Mouse (Mus musculus) olfactory bulb, adult 2 months (tissue): Measurements from ENCODE around the gene Olfr975. TPM values are rescaled to one million over a fixed set of nuclear protein-coding genes. Genes with fewer than 3 reads are reported as not detected.
"Not testable (repeated sequence)": the region's sequence is repeated elsewhere in the genome, so short reads cannot be mapped to it uniquely, and the experiment has no call there.

Experiments
- H3K27ac ChIP-seq: fragments of 200-500 bp; 2 replicates; pipeline ENCODE4 v1.5.1; 2012; ENCODE audit warnings: low read depth, low read length; ENCODE audit not compliant: insufficient read depth
- H3K4me1 ChIP-seq: fragments of 200-500 bp; 2 replicates; pipeline ENCODE4 v1.6.1; 2012; ENCODE audit warnings: low read length; ENCODE audit not compliant: control insufficient read depth, insufficient read depth
- H3K4me3 ChIP-seq: fragments of 200-500 bp; 2 replicates; pipeline ENCODE4 v1.5.1; 2012; ENCODE audit warnings: mild to moderate bottlenecking, low read depth, low read length, moderate library complexity; ENCODE audit not compliant: insufficient read depth
- CTCF ChIP-seq: fragments of 200-500 bp; IDR thresholded peaks from 2 replicates; pipeline ENCODE4 v1.5.1; 2012; ENCODE audit warnings: low read depth, mild to moderate bottlenecking, low read length, moderate library complexity; ENCODE audit not compliant: insufficient read depth
- POLR2A ChIP-seq: fragments of 200-500 bp; IDR thresholded peaks from 2 replicates; pipeline ENCODE4 v1.6.1; 2012; ENCODE audit warnings: mild to moderate bottlenecking, low read depth, low read length, moderate library complexity; ENCODE audit not compliant: insufficient read depth
- WGBS: fragments of 180-500 bp; shearing (Covaris S2); methylation state at CpG from one replicate; pipeline ENCODE4 v1.1.7; 2018; 5-methylcytosine and 5-hydroxymethylcytosine counted together
- polyA plus RNA-seq: library from polyadenylated mRNA; stranded (reverse); fragments of >200 nt; gene quantifications from 2 replicates; pipeline ENCODE4 v1.2.4, GENCODE M21; 2012; ENCODE audit warnings: low replicate concordance; ENCODE audit not compliant: missing spikeins, insufficient read depth, insufficient read length

The Olfr975 gene
- not detected in 2 replicates for polyA plus RNA-seq

GRCm38 (mm10) chr9:39951946-39952345 lies at the start of gene Olfr975:
Gene Olfr975, minus strand, starts transcription at chr9:39952046.
- H3K27ac ChIP-seq = no peak within 1 kb of the TSS
- no peaks in the 10 kb centered on the region for H3K4me1 ChIP-seq
- no peak for TF ChIP-seq POLR2A
- H3K4me3 ChIP-seq = no peak within 1 kb of the TSS
- WGBS = 69% methylated on average over 1 of the region's 1 CpGs

GRCm38 (mm10) chr9:39991813-39992212 lies 40.0 kb upstream of the Olfr975 start, which contains the start of gene Olfr978:
Gene Olfr978, plus strand, starts transcription at chr9:39992113.
- no peaks in the 10 kb centered on the region for H3K4me1 ChIP-seq
- 92% methylated on average over 2 of the region's 2 CpGs for WGBS
- H3K27ac ChIP-seq = no peak within 1 kb of the TSS
- TF ChIP-seq POLR2A = no peak
- no peak for TF ChIP-seq CTCF
- no peak within 1 kb of the TSS for H3K4me3 ChIP-seq

- H3K4me1 ChIP-seq, H3K4me3 ChIP-seq, H3K27ac ChIP-seq: not testable (repeated sequence)
- WGBS = 97% methylated on average over 1 of the region's 1 CpGs
These were observed 24.8 kb upstream of the Olfr975 start for GRCm38 (mm10) chr9:39976581-39977145.

GRCm38 (mm10) chr9:39961033-39961432 lies 9.2 kb upstream of the Olfr975 start, which contains the start of gene Olfr976:
Gene Olfr976, minus strand, starts transcription at chr9:39961133.
- WGBS = 88% methylated on average over 8 of the region's 9 CpGs
- not testable (repeated sequence) for H3K27ac ChIP-seq, H3K4me1 ChIP-seq, H3K4me3 ChIP-seq

- Histone ChIP-seq H3K27ac (no peak within 1 kb of the TSS), H3K4me3 (no peak within 1 kb of the TSS), H3K4me1 (no peaks in the 10 kb centered on the region)
- TF ChIP-seq CTCF (no peak), POLR2A (no peak)
- 92% methylated on average over 1 of the region's 1 CpGs for WGBS
These were observed 14.6 kb downstream of the Olfr975 start, which contains the start of gene Olfr974 for GRCm38 (mm10) chr9:39937201-39937600. Gene Olfr974, plus strand, starts transcription at chr9:39937501.

GRCm38 (mm10) chr9:39928837-39929236 lies 23.0 kb downstream of the Olfr975 start:
- H3K4me1 ChIP-seq, H3K4me3 ChIP-seq, H3K27ac ChIP-seq: not testable (repeated sequence)
- WGBS = 37% methylated on average over 1 of the region's 1 CpGs

GRCm38 (mm10) chr9:39927975-39928836 lies 23.6 kb downstream of the Olfr975 start:
- not testable (repeated sequence) for H3K4me1 ChIP-seq, H3K27ac ChIP-seq, H3K4me3 ChIP-seq
- WGBS = no CpG with 5 or more reads among the region's 4 CpGs

- Histone ChIP-seq H3K27ac (no peak overlapping the region), H3K4me3 (no peak overlapping the region), H3K4me1 (no peaks in the 10 kb centered on the region)
- no peak for TF ChIP-seq CTCF
- no peak for TF ChIP-seq POLR2A
- 88% methylated on average over 3 of the region's 3 CpGs for WGBS
These were observed 41.9 kb downstream of the Olfr975 start for GRCm38 (mm10) chr9:39909939-39910338.

- TF ChIP-seq POLR2A = no peak
- no peak for TF ChIP-seq CTCF
- WGBS = 74% methylated on average over 2 of the region's 2 CpGs
- Histone ChIP-seq H3K4me3 (no peak within 1 kb of the TSS), H3K27ac (no peak within 1 kb of the TSS), H3K4me1 (no peaks in the 10 kb centered on the region)
These were observed 44.8 kb downstream of the Olfr975 start, which contains the start of gene Olfr229 for GRCm38 (mm10) chr9:39907036-39907435. Gene Olfr229, plus strand, starts transcription at chr9:39907336.

GRCm38 (mm10) chr9:39905106-39905505 lies 46.7 kb downstream of the Olfr975 start:
- no peak overlapping the region for H3K27ac ChIP-seq
- WGBS = 83% methylated on average over 6 of the region's 6 CpGs
- H3K4me3 ChIP-seq = no peak overlapping the region
- TF ChIP-seq CTCF (no peak), POLR2A (no peak)
- no peaks in the 10 kb centered on the region for H3K4me1 ChIP-seq

Other genes with a start within 250 kb of the Olfr975 start
- not detected in 2 replicates for gene Olfr149, start 244.9 kb downstream of the Olfr975 start, polyA plus RNA-seq
- gene Olfr965, start 240.7 kb downstream of the Olfr975 start, polyA plus RNA-seq = not detected in 2 replicates
- not detected in 2 replicates for gene Olfr150, start 221.1 kb downstream of the Olfr975 start, polyA plus RNA-seq
- not detected in 2 replicates for gene Olfr967, start 205.8 kb downstream of the Olfr975 start, polyA plus RNA-seq
- not detected in 2 replicates for gene Olfr968, start 168.8 kb downstream of the Olfr975 start, polyA plus RNA-seq
- not detected in 2 replicates for gene Olfr969, start 161.1 kb downstream of the Olfr975 start, polyA plus RNA-seq
- gene Olfr970, start 143.2 kb downstream of the Olfr975 start, polyA plus RNA-seq = not detected in 2 replicates
- not detected in 2 replicates for gene Olfr971, start 115.2 kb downstream of the Olfr975 start, polyA plus RNA-seq
- not detected in 2 replicates for gene Olfr972, start 85.6 kb downstream of the Olfr975 start, polyA plus RNA-seq
- not detected in 2 replicates for gene Olfr229, start 44.7 kb downstream of the Olfr975 start, polyA plus RNA-seq
- gene Olfr974, start 14.5 kb downstream of the Olfr975 start, polyA plus RNA-seq = not detected in 2 replicates
- not detected in 2 replicates for gene Olfr976, start 9.1 kb upstream of the Olfr975 start, polyA plus RNA-seq
- not detected in 2 replicates for gene Olfr978, start 40.1 kb upstream of the Olfr975 start, polyA plus RNA-seq
- not detected in 2 replicates for gene Olfr979, start 51.4 kb upstream of the Olfr975 start, polyA plus RNA-seq
- not detected in 2 replicates for gene Olfr980, start 57.5 kb upstream of the Olfr975 start, polyA plus RNA-seq
- gene Olfr981, start 69.4 kb upstream of the Olfr975 start, polyA plus RNA-seq = not detected in 2 replicates
- gene Olfr982, start 121.8 kb upstream of the Olfr975 start, polyA plus RNA-seq = not detected in 2 replicates
- not detected in 2 replicates for gene Olfr983, start 141.5 kb upstream of the Olfr975 start, polyA plus RNA-seq
- gene Olfr984, start 162.2 kb upstream of the Olfr975 start, polyA plus RNA-seq = not detected in 2 replicates
- gene Olfr985, start 178.1 kb upstream of the Olfr975 start, polyA plus RNA-seq = not detected in 2 replicates
- gene Tmem225, start 196.1 kb upstream of the Olfr975 start, polyA plus RNA-seq = not detected in 2 replicates
- not detected in 2 replicates for gene Olfr986, start 228.9 kb upstream of the Olfr975 start, polyA plus RNA-seq
- not detected in 2 replicates for gene Zfp202, start 240.3 kb upstream of the Olfr975 start, polyA plus RNA-seq